Mouse (Mus musculus) stomach, postnatal 0 days (tissue): ENCODE data around the gene P2ry6. TPM values are rescaled to one million over a fixed set of nuclear protein-coding genes. Genes with fewer than 3 reads are reported as not detected.

ENCODE experiments used
- ATAC-seq: fragments of 200-750 bp; cut with Nextera tagmentation; 2 replicates; pipeline ENCODE4 v1.8.0; 2017; ENCODE audit not compliant: low FRiP score, low TSS enrichment
- DNase-seq: peaks from one replicate; pipeline ENCODE4 v3.0.0-alpha.2; 2016; ENCODE audit warnings: low spot score
- H3K27ac ChIP-seq: fragments of 300-500 bp; sonication (generic); replicated peaks from 2 replicates; pipeline ENCODE4 v1.5.1; 2014; ENCODE audit warnings: mild to moderate bottlenecking, control low read depth
- H3K27me3 ChIP-seq: fragments of 300-500 bp; sonication (generic); 2 replicates; pipeline ENCODE4 v1.6.1; 2014; ENCODE audit warnings: low read length; ENCODE audit not compliant: control insufficient read depth, insufficient read depth
- H3K36me3 ChIP-seq: fragments of 300-500 bp; sonication (generic); 2 replicates; pipeline ENCODE4 v1.6.1; 2014; ENCODE audit warnings: low read length, mixed read lengths; ENCODE audit not compliant: control insufficient read depth, insufficient read depth
- H3K4me1 ChIP-seq: fragments of 300-500 bp; sonication (generic); replicated peaks from 2 replicates; pipeline ENCODE4 v1.6.1; 2014; ENCODE audit warnings: antibody characterized with exemption; ENCODE audit not compliant: control insufficient read depth, insufficient read depth
- H3K4me2 ChIP-seq: fragments of 300-500 bp; sonication (generic); replicated peaks from 2 replicates; pipeline ENCODE4 v1.6.1; 2014; ENCODE audit warnings: low read depth, mild to moderate bottlenecking, control low read depth, moderate library complexity
- H3K4me3 ChIP-seq: fragments of 300-500 bp; sonication (generic); 2 replicates; pipeline ENCODE4 v1.5.1; 2014; ENCODE audit warnings: low read depth, low read length, control low read depth
- H3K9ac ChIP-seq: fragments of 300-500 bp; sonication (generic); 2 replicates; pipeline ENCODE4 v1.6.1; 2014; ENCODE audit warnings: mild to moderate bottlenecking, low read length, control low read depth, mixed read lengths
- H3K9me3 ChIP-seq: fragments of 300-500 bp; sonication (generic); 2 replicates; pipeline ENCODE4 v1.6.1; 2016; ENCODE audit warnings: low read length; ENCODE audit not compliant: control insufficient read depth
- CTCF ChIP-seq: IDR thresholded peaks from 2 replicates; pipeline ENCODE4 v1.5.1; 2016; ENCODE audit warnings: antibody characterized with exemption, low read depth, mild to moderate bottlenecking, moderate library complexity
- EP300 ChIP-seq: optimal IDR thresholded peaks from 2 replicates; pipeline ENCODE3; 2016; ENCODE audit warnings: antibody characterized with exemption
- WGBS: fragments of 180-500 bp; shearing (Covaris S2); extraction: QIAGEN DNeasy Blood & Tissue Kit; methylation state at CpG from one replicate; pipeline ENCODE4 v1.1.7; 2014; 5-methylcytosine and 5-hydroxymethylcytosine counted together
- polyA plus RNA-seq: library from polyadenylated mRNA; unstranded; fragments of >200 nt; fragmentation: Nextera tagmentation; extraction: Ambion mirVana; gene quantifications from 2 replicates; pipeline ENCODE4 v1.2.1, GENCODE M21; 2015

Gene P2ry6
- polyA plus RNA-seq, 1 experiment from 2014 or later: 6.1 TPM

GRCm38 (mm10) chr7:100961146-100961545, 13.3 kb downstream of the P2ry6 start:
- Histone ChIP-seq H3K4me1 (no peaks in the 10 kb centered on the region), H3K9ac (no peak overlapping the region), H3K27me3 (no peaks in the 10 kb centered on the region), H3K27ac (no peak overlapping the region), H3K36me3 (no peaks in the 10 kb centered on the region), H3K9me3 (no peaks in the 10 kb centered on the region), H3K4me2 (no peak overlapping the region), H3K4me3 (no peak overlapping the region)
- 80% methylated on average over 7 of the region's 7 CpGs for WGBS
- DNase-seq (no peak), ATAC-seq (no peak)
- no peak for TF ChIP-seq EP300
- no peak for TF ChIP-seq CTCF

GRCm38 (mm10) chr7:100960462-100960861, 14.0 kb downstream of the P2ry6 start:
- no peak overlapping the region for H3K4me3 ChIP-seq
- DNase-seq (no peak), ATAC-seq (no peak)
- H3K27ac ChIP-seq: no peak overlapping the region
- no peaks in the 10 kb centered on the region for H3K27me3 ChIP-seq
- no peaks in the 10 kb centered on the region for H3K36me3 ChIP-seq
- no peaks in the 10 kb centered on the region for H3K9me3 ChIP-seq
- no peak overlapping the region for H3K9ac ChIP-seq
- 60% methylated on average over 2 of the region's 2 CpGs for WGBS
- H3K4me1 ChIP-seq: no peaks in the 10 kb centered on the region
- no peak overlapping the region for H3K4me2 ChIP-seq
- TF ChIP-seq EP300 (no peak), CTCF (no peak)

DNA sequence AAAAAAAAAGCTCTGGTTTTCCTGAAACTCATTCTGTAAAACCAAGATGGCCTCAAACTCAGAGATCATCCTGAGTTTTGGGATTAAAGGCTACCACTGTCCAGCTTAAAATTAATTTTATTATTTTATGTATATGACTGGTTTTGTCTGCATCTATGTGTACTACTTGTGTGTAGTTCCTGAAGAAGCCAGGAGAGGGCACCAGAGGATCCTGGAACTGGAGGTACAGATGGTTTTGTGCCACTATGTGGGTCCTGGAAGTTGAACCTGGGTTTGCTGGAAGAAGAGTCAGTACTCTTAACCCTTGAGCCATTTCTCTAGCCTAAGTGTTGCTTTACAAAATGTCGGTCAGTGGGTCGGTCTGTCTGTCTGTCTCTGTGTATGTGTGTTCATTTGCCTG, 16.0 kb downstream of the P2ry6 start:
- Histone ChIP-seq H3K36me3 (no peaks in the 10 kb centered on the region), H3K27ac (no peak overlapping the region), H3K4me1 (no peaks in the 10 kb centered on the region), H3K4me2 (no peak overlapping the region), H3K9me3 (no peaks in the 10 kb centered on the region), H3K9ac (no peak overlapping the region), H3K27me3 (no peaks in the 10 kb centered on the region), H3K4me3 (no peak overlapping the region)
- 95% methylated on average over 2 of the region's 2 CpGs for WGBS
- TF ChIP-seq EP300 (no peak), CTCF (peak; percentile 57)
- ATAC-seq: no peak
- DNase-seq: no peak

- no peak for TF ChIP-seq CTCF
- TF ChIP-seq EP300: no peak
- no peaks in the 10 kb centered on the region for H3K4me1 ChIP-seq
- H3K4me3 ChIP-seq: no peak overlapping the region
- H3K9ac ChIP-seq: no peak overlapping the region
- no peaks in the 10 kb centered on the region for H3K27me3 ChIP-seq
- no peaks in the 10 kb centered on the region for H3K36me3 ChIP-seq
- H3K27ac ChIP-seq: peak overlapping the region; percentile 30; the same call in 1 of the 2 replicates
- WGBS: 67% methylated on average over 7 of the region's 7 CpGs
- ATAC-seq (no peak), DNase-seq (no peak)
- H3K4me2 ChIP-seq: no peak overlapping the region
- H3K9me3 ChIP-seq: no peaks in the 10 kb centered on the region
These were observed 21.8 kb downstream of the P2ry6 start for GRCm38 (mm10) chr7:100952686-100953085.

- DNase-seq (no peak), ATAC-seq (peak; percentile 50; the same call in 1 of the 2 replicates)
- peak overlapping the region; percentile 30 for H3K27ac ChIP-seq
- H3K4me2 ChIP-seq: no peak overlapping the region
- TF ChIP-seq EP300 (no peak), CTCF (no peak)
- no peak overlapping the region for H3K9ac ChIP-seq
- no peaks in the 10 kb centered on the region for H3K36me3 ChIP-seq
- H3K27me3 ChIP-seq: no peaks in the 10 kb centered on the region
- WGBS: 42% methylated on average over 2 of the region's 2 CpGs
- no peaks in the 10 kb centered on the region for H3K4me1 ChIP-seq
- H3K9me3 ChIP-seq: no peaks in the 10 kb centered on the region
- no peak overlapping the region for H3K4me3 ChIP-seq
These were observed 22.5 kb downstream of the P2ry6 start for GRCm38 (mm10) chr7:100951903-100952302.

DNA sequence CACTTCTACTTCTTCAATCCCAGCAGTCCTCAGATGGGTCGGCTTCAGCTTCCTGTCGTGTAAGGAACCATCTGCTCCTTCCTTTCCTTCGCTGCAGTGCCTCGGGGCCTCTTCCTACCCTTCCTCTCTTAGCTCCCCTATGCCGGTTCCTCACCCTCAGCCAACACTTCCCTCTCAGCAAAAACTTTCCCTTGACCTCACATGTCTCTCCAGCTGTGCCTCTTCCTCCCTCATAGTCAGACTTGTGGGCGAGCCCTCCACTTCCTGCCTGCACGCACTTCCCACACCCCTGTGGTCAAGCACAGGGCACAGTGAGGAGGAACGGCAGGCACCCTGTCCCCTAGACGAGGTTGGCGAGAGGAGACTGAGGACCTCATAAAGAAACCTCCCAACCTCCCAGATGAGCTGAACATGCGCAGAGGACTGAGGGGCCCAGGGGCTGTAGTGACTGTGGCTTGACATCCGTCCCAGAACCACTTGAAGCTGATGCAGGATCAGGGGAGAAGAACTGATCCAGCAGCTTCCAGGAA, 23.9 kb downstream of the P2ry6 start:
- 53% methylated on average over 12 of the region's 12 CpGs for WGBS

More for the DNA sequence above, 23.9 kb downstream of the P2ry6 start:
- no peaks in the 10 kb centered on the region for H3K27me3 ChIP-seq
- no peak overlapping the region for H3K9ac ChIP-seq
- no peak for TF ChIP-seq EP300
- TF ChIP-seq CTCF: no peak
- H3K36me3 ChIP-seq: no peaks in the 10 kb centered on the region
- peak overlapping the region; percentile 67 for H3K27ac ChIP-seq
- H3K4me1 ChIP-seq: no peaks in the 10 kb centered on the region
- H3K4me3 ChIP-seq: no peak overlapping the region
- H3K4me2 ChIP-seq: no peak overlapping the region
- no peaks in the 10 kb centered on the region for H3K9me3 ChIP-seq
- DNase-seq (no peak), ATAC-seq (peak; percentile 67; the same call in 1 of the 2 replicates)
